Mouse (Mus musculus) activated CD4-positive, CD25-positive, alpha-beta regulatory T cell, adult 9 weeks (primary cell): Measurements from ENCODE around the gene Rps18. TPM values are rescaled to one million over a fixed set of nuclear protein-coding genes. Genes with fewer than 3 reads are reported as not detected.

Experiments
- polyA plus RNA-seq: library from polyadenylated mRNA; unstranded; fragments of 100-300 nt; shearing (Covaris generic); gene quantifications from one replicate; pipeline ENCODE4 v1.2.1, GENCODE M21; 2017

The Rps18 gene
- 2,816 TPM for polyA plus RNA-seq

GRCm38 (mm10) chr17:33955555-33956214 lies at the start of gene Rps18, which contains the start of gene Vps52:
TSS of gene Rps18 (minus strand) at chr17:33956001.
TSS of gene Vps52 (plus strand) at chr17:33955812.

GRCm38 (mm10) chr17:34000150-34000537 lies 44.3 kb upstream of the Rps18 start, which contains the start of gene H2-K1:
TSS of gene H2-K1 (minus strand) at chr17:34000347.

GRCm38 (mm10) chr17:33951021-33951946 lies 4.5 kb downstream of the Rps18 start, which contains the start of gene B3galt4:
TSS of gene B3galt4 (minus strand) at chr17:33951488.

GRCm38 (mm10) chr17:33940206-33940805 lies 15.5 kb downstream of the Rps18 start, which contains the start of the genes Pfdn6 and Wdr46:
TSS of gene Pfdn6 (minus strand) at chr17:33940343.
TSS of gene Wdr46 (plus strand) at chr17:33940660.

GRCm38 (mm10) chr17:33929371-33930279 lies 26.2 kb downstream of the Rps18 start, which contains the start of gene Rgl2:
TSS of gene Rgl2 (plus strand) at chr17:33929543.

GRCm38 (mm10) chr17:33915671-33916250 lies 40.0 kb downstream of the Rps18 start, which contains the start of the genes Tapbp and Zbtb22:
TSS of gene Tapbp (plus strand) at chr17:33915899.
TSS of gene Zbtb22 (plus strand) at chr17:33915904.

GRCm38 (mm10) chr17:33909077-33909868 lies 46.5 kb downstream of the Rps18 start, which contains the start of gene Daxx:
TSS of gene Daxx (plus strand) at chr17:33909414.

GRCm38 (mm10) chr17:33904835-33905234 lies 51.0 kb downstream of the Rps18 start, which contains the start of gene Platr17:
TSS of gene Platr17 (plus strand) at chr17:33905135.

Other genes with a start within 250 kb of the Rps18 start
- gene March2, start 237.3 kb downstream of the Rps18 start, polyA plus RNA-seq = 50.9 TPM
- 298 TPM for gene Rab11b, start 195.5 kb downstream of the Rps18 start, polyA plus RNA-seq
- 4.4 TPM for gene Angptl4, start 174.2 kb downstream of the Rps18 start, polyA plus RNA-seq
- gene Kank3, start 145.5 kb downstream of the Rps18 start, polyA plus RNA-seq = 3.4 TPM
- 1,074 TPM for gene Rps28, start 131.4 kb downstream of the Rps18 start, polyA plus RNA-seq
- gene Ndufa7, start 131.4 kb downstream of the Rps18 start, polyA plus RNA-seq = 386 TPM
- 32.2 TPM for gene Cd320, start 112.9 kb downstream of the Rps18 start, polyA plus RNA-seq
- gene Gm7029, start 82.2 kb downstream of the Rps18 start, polyA plus RNA-seq = not detected
- gene Kifc1, start 65.3 kb downstream of the Rps18 start, polyA plus RNA-seq = 8.5 TPM
- gene Platr17, start 50.9 kb downstream of the Rps18 start, polyA plus RNA-seq = 5.0 TPM
- gene Daxx, start 46.6 kb downstream of the Rps18 start, polyA plus RNA-seq = 132 TPM
- gene Tapbp, start 40.1 kb downstream of the Rps18 start, polyA plus RNA-seq = 697 TPM
- gene Zbtb22, start 40.1 kb downstream of the Rps18 start, polyA plus RNA-seq = 20.2 TPM
- 135 TPM for gene Rgl2, start 26.5 kb downstream of the Rps18 start, polyA plus RNA-seq
- 140 TPM for gene Pfdn6, start 15.7 kb downstream of the Rps18 start, polyA plus RNA-seq
- 58.5 TPM for gene Wdr46, start 15.3 kb downstream of the Rps18 start, polyA plus RNA-seq
- gene B3galt4, start 4.5 kb downstream of the Rps18 start, polyA plus RNA-seq = 30.8 TPM
- 89.2 TPM for gene Vps52, start 189 bp downstream of the Rps18 start, polyA plus RNA-seq
- gene H2-K1, start 44.3 kb upstream of the Rps18 start, polyA plus RNA-seq = 13,533 TPM
- 21.4 TPM for gene Ring1, start 68.7 kb upstream of the Rps18 start, polyA plus RNA-seq
- gene H2-Ke6, start 72.1 kb upstream of the Rps18 start, polyA plus RNA-seq = 41.5 TPM
- 132 TPM for gene Slc39a7, start 75.7 kb upstream of the Rps18 start, polyA plus RNA-seq
- gene Rxrb, start 75.8 kb upstream of the Rps18 start, polyA plus RNA-seq = 22.6 TPM
- 3.3 TPM for gene Col11a2, start 83.4 kb upstream of the Rps18 start, polyA plus RNA-seq
- gene H2-Oa, start 136.3 kb upstream of the Rps18 start, polyA plus RNA-seq = 34.3 TPM
- gene H2-DMa, start 163.5 kb upstream of the Rps18 start, polyA plus RNA-seq = 108 TPM
- gene Brd2, start 166.6 kb upstream of the Rps18 start, polyA plus RNA-seq = 142 TPM
- gene H2-DMb2, start 187.3 kb upstream of the Rps18 start, polyA plus RNA-seq = 5.1 TPM
- gene H2-DMb1, start 197.1 kb upstream of the Rps18 start, polyA plus RNA-seq = 4.3 TPM
- 516 TPM for gene Tap1, start 231.6 kb upstream of the Rps18 start, polyA plus RNA-seq
- 713 TPM for gene Psmb9, start 231.8 kb upstream of the Rps18 start, polyA plus RNA-seq
- 1,545 TPM for gene Psmb8, start 241.7 kb upstream of the Rps18 start, polyA plus RNA-seq
- 455 TPM for gene Tap2, start 247.5 kb upstream of the Rps18 start, polyA plus RNA-seq